Mouse (Mus musculus): ENCODE measurements around the gene Gm20715. TPM values are rescaled to one million over a fixed set of nuclear protein-coding genes. Genes with fewer than 3 reads are reported as not detected.

Gene Gm20715
- polyA plus RNA-seq, 1 experiment = not detected

- H3K4me3 ChIP-seq (ENCODE audit: insufficient read depth, low read length) = no peak overlapping the region
- TF ChIP-seq CTCF (IDR thresholded peaks at IDR 0.05; ENCODE audit: low read depth, low read length) = no peak
- H3K27ac ChIP-seq (ENCODE audit: insufficient read depth, low read depth, low read length) = no peak overlapping the region
- peaks cover 6% of the 10 kb centered on the region; the same call in 1 of the 2 replicates for H3K4me1 ChIP-seq (ENCODE audit: control insufficient read depth, insufficient read depth, low read length)
These were observed 31.6 kb upstream of the Gm20715 start for GRCm38 (mm10) chr7:6378441-6378840.

- Histone ChIP-seq H3K27ac (ENCODE audit: insufficient read depth, low read depth, low read length) (no peak overlapping the region), H3K4me1 (ENCODE audit: control insufficient read depth, insufficient read depth, low read length) (peaks cover 14% of the 10 kb centered on the region), H3K4me3 (ENCODE audit: insufficient read depth, low read length) (no peak overlapping the region)
- TF ChIP-seq POLR2A (IDR thresholded peaks at IDR 0.05; ENCODE audit: borderline replicate concordance, low read depth, low read length) (no peak), CTCF (IDR thresholded peaks at IDR 0.05; ENCODE audit: low read depth, low read length) (no peak)
These were observed 28.6 kb upstream of the Gm20715 start for GRCm38 (mm10) chr7:6381431-6381830.

GRCm38 (mm10) chr7:6383044-6383455 is 27.0 kb upstream of the Gm20715 start, which contains the start of gene Zfp28:
Zfp28 (plus strand) TSS chr7:6383295.
- TF ChIP-seq CTCF (IDR thresholded peaks at IDR 0.05; ENCODE audit: low read depth, low read length) (no peak), POLR2A (IDR thresholded peaks at IDR 0.05; ENCODE audit: borderline replicate concordance, low read depth, low read length) (no peak)
- Histone ChIP-seq H3K4me1 (ENCODE audit: control insufficient read depth, insufficient read depth, low read length) (peaks cover 14% of the 10 kb centered on the region), H3K4me3 (ENCODE audit: insufficient read depth, low read length) (peak within 1 kb of the TSS; percentile 70), H3K27ac (ENCODE audit: insufficient read depth, low read depth, low read length) (0 out of 2 replicates have a peak within 1 kb of the TSS, but pooled peaks have one; percentile 2)

- H3K27ac ChIP-seq (ENCODE audit: insufficient read depth, low read depth, low read length) = no peak overlapping the region
- H3K4me3 ChIP-seq (ENCODE audit: insufficient read depth, low read length) = peak overlapping the region; percentile 70
- TF ChIP-seq CTCF (IDR thresholded peaks at IDR 0.05; ENCODE audit: low read depth, low read length) (no peak), POLR2A (IDR thresholded peaks at IDR 0.05; ENCODE audit: borderline replicate concordance, low read depth, low read length) (no peak)
- peaks cover 14% of the 10 kb centered on the region for H3K4me1 ChIP-seq (ENCODE audit: control insufficient read depth, insufficient read depth, low read length)
These were observed 26.1 kb upstream of the Gm20715 start for GRCm38 (mm10) chr7:6384011-6384410.

- TF ChIP-seq POLR2A (IDR thresholded peaks at IDR 0.05; ENCODE audit: borderline replicate concordance, low read depth, low read length) = no peak
- TF ChIP-seq CTCF (IDR thresholded peaks at IDR 0.05; ENCODE audit: low read depth, low read length) = no peak
- H3K27ac ChIP-seq (ENCODE audit: insufficient read depth, low read depth, low read length) = no peak overlapping the region
- H3K4me1 ChIP-seq (ENCODE audit: control insufficient read depth, insufficient read depth, low read length) = peaks cover 14% of the 10 kb centered on the region
- no peak overlapping the region for H3K4me3 ChIP-seq (ENCODE audit: insufficient read depth, low read length)
These were observed 23.1 kb upstream of the Gm20715 start for GRCm38 (mm10) chr7:6386995-6387394.

GRCm38 (mm10) chr7:6388971-6389370 is 21.1 kb upstream of the Gm20715 start:
- peaks cover 3% of the 10 kb centered on the region for H3K4me1 ChIP-seq (ENCODE audit: control insufficient read depth, insufficient read depth, low read length)
- no peak for TF ChIP-seq POLR2A (IDR thresholded peaks at IDR 0.05; ENCODE audit: borderline replicate concordance, low read depth, low read length)
- no peak for TF ChIP-seq CTCF (IDR thresholded peaks at IDR 0.05; ENCODE audit: low read depth, low read length)
- no peak overlapping the region for H3K4me3 ChIP-seq (ENCODE audit: insufficient read depth, low read length)
- H3K27ac ChIP-seq (ENCODE audit: insufficient read depth, low read depth, low read length) = no peak overlapping the region

- Histone ChIP-seq H3K27ac (ENCODE audit: insufficient read depth, low read depth, low read length) (no peak overlapping the region), H3K4me3 (ENCODE audit: insufficient read depth, low read length) (no peak overlapping the region), H3K4me1 (ENCODE audit: control insufficient read depth, insufficient read depth, low read length) (no peaks in the 10 kb centered on the region; the same call in 1 of the 2 replicates)
- TF ChIP-seq POLR2A (IDR thresholded peaks at IDR 0.05; ENCODE audit: borderline replicate concordance, low read depth, low read length) (no peak), CTCF (IDR thresholded peaks at IDR 0.05; ENCODE audit: low read depth, low read length) (no peak)
These were observed 20.6 kb upstream of the Gm20715 start for GRCm38 (mm10) chr7:6389449-6389848.

- Histone ChIP-seq H3K4me3 (ENCODE audit: insufficient read depth, low read length) (peak within 1 kb of the TSS; percentile 70), H3K27ac (ENCODE audit: insufficient read depth, low read depth, low read length) (no peak within 1 kb of the TSS), H3K4me1 (ENCODE audit: control insufficient read depth, insufficient read depth, low read length) (peaks cover 3% of the 10 kb centered on the region; the same call in 1 of the 2 replicates)
- TF ChIP-seq POLR2A (IDR thresholded peaks at IDR 0.05; ENCODE audit: borderline replicate concordance, low read depth, low read length) = no peak
- TF ChIP-seq CTCF (IDR thresholded peaks at IDR 0.05; ENCODE audit: low read depth, low read length) = no peak
These were observed 11.8 kb upstream of the Gm20715 start, which contains the start of gene Smim17 for GRCm38 (mm10) chr7:6397996-6398975. Smim17 (plus strand) TSS chr7:6398715.

GRCm38 (mm10) chr7:6414626-6415441 is 4.8 kb downstream of the Gm20715 start:
- TF ChIP-seq POLR2A (IDR thresholded peaks at IDR 0.05; ENCODE audit: borderline replicate concordance, low read depth, low read length) (no peak), CTCF (IDR thresholded peaks at IDR 0.05; ENCODE audit: low read depth, low read length) (no peak)
- Histone ChIP-seq H3K27ac (ENCODE audit: insufficient read depth, low read depth, low read length) (no peak overlapping the region), H3K4me3 (ENCODE audit: insufficient read depth, low read length) (no peak overlapping the region), H3K4me1 (ENCODE audit: control insufficient read depth, insufficient read depth, low read length) (no peaks in the 10 kb centered on the region)

All from bone marrow macrophage, adult 2 months (primary cell).